In genomic region chr1:14567006-14567405, GRCm38 (mm10) we compare ENCODE assay signal across 18 mouse cellular contexts.
"Had no signal": no experiment of that assay in that cellular context is flagged by ENCODE, and none has a peak within 500 bp of the region (broad histone marks: within the 10 kb centered on the region; RNA-seq: fewer than 3 reads in every experiment).

No protein-coding gene starts in this region.

- H3K4me3 ChIP-seq: limb, embryonic 12.5 days; limb, embryonic 15.5 days; midbrain, embryonic 12.5 days; midbrain, embryonic 15.5 days; neural tube, embryonic 13.5 days had no signal

- H3K36me3 ChIP-seq: limb, embryonic 12.5 days; limb, embryonic 15.5 days; midbrain, embryonic 12.5 days; midbrain, embryonic 15.5 days; neural tube, embryonic 13.5 days had no signal

- H3K27me3 ChIP-seq: midbrain, embryonic 12.5 days; midbrain, embryonic 15.5 days had no signal

- DNase-seq: kidney, adult 2 months; kidney, postnatal 36 days; liver, postnatal 0 days; lung, embryonic 14.5 days; retina, postnatal 1 day; thymus, adult 2 months; thymus, postnatal 14 days; thymus, postnatal 4 days had no signal

- H3K4me2 ChIP-seq: limb, embryonic 12.5 days; limb, embryonic 15.5 days; liver, embryonic 11.5 days; lung, embryonic 14.5 days; midbrain, embryonic 12.5 days; midbrain, embryonic 15.5 days; neural tube, embryonic 13.5 days had no signal

- H3K27ac ChIP-seq: kidney, postnatal 0 days; limb, embryonic 12.5 days; limb, embryonic 15.5 days; liver, embryonic 14.5 days; macrophage; midbrain, embryonic 12.5 days; midbrain, embryonic 15.5 days; neural tube, embryonic 13.5 days; stomach, postnatal 0 days had no signal
